Mouse (Mus musculus) liver, embryonic 11.5 days (tissue): Measurements from ENCODE around the gene Cks1b. TPM values are rescaled to one million over a fixed set of nuclear protein-coding genes. Genes with fewer than 3 reads are reported as not detected.

Experiments
- ATAC-seq: fragments of 200-750 bp; cut with Nextera tagmentation; replicated peaks from 2 replicates; pipeline ENCODE4 v1.8.0; 2017; ENCODE audit warnings: moderate number of reproducible peaks, mild to moderate bottlenecking, moderate TSS enrichment, moderate library complexity; ENCODE audit not compliant: low FRiP score
- DNase-seq: peaks from one replicate; pipeline ENCODE4 v3.0.0-alpha.2; 2017; ENCODE audit warnings: low spot score
- H3K27ac ChIP-seq: fragments of 300-500 bp; sonication (generic); 2 replicates; pipeline ENCODE4 v1.5.1; 2014; ENCODE audit warnings: mild to moderate bottlenecking, low read depth, low read length, control low read depth
- H3K27me3 ChIP-seq: fragments of 300-500 bp; sonication (generic); replicated peaks from 2 replicates; pipeline ENCODE4 v1.6.1; 2014; ENCODE audit warnings: low read length, mixed read lengths; ENCODE audit not compliant: control insufficient read depth, insufficient read depth
- H3K36me3 ChIP-seq: fragments of 300-500 bp; sonication (generic); 2 replicates; pipeline ENCODE4 v1.6.1; 2014; ENCODE audit warnings: mild to moderate bottlenecking, low read length, moderate library complexity, mixed read lengths; ENCODE audit not compliant: control insufficient read depth, insufficient read depth
- H3K4me1 ChIP-seq: fragments of 300-500 bp; sonication (generic); replicated peaks from 2 replicates; pipeline ENCODE4 v1.6.1; 2014; ENCODE audit warnings: low read length, mixed read lengths; ENCODE audit not compliant: control insufficient read depth, insufficient read depth
- H3K4me2 ChIP-seq: fragments of 300-500 bp; sonication (generic); 2 replicates; pipeline ENCODE4 v1.6.1; 2014; ENCODE audit warnings: mild to moderate bottlenecking, control low read depth, moderate library complexity
- H3K4me3 ChIP-seq: fragments of 300-500 bp; sonication (generic); 2 replicates; pipeline ENCODE4 v1.5.1; 2014; ENCODE audit warnings: low read depth, low read length, control low read depth
- H3K9ac ChIP-seq: fragments of 300-500 bp; sonication (generic); 2 replicates; pipeline ENCODE4 v1.6.1; 2014; ENCODE audit warnings: low read depth, low read length, control low read depth
- H3K9me3 ChIP-seq: fragments of 300-500 bp; sonication (generic); 2 replicates; pipeline ENCODE4 v1.6.1; 2016; ENCODE audit warnings: low read length, inconsistent platforms, mixed read lengths; ENCODE audit not compliant: control insufficient read depth
- WGBS: fragments of 180-500 bp; shearing (Covaris S2); extraction: QIAGEN DNeasy Blood & Tissue Kit; methylation state at CpG from one replicate; pipeline ENCODE4 v1.1.7; 2014; 5-methylcytosine and 5-hydroxymethylcytosine counted together
- polyA plus RNA-seq: library from polyadenylated mRNA; unstranded; fragments of >200 nt; fragmentation: Nextera tagmentation; extraction: Ambion mirVana; gene quantifications from 2 replicates; pipeline ENCODE4 v1.2.1, GENCODE M21; 2014

The Cks1b gene
- polyA plus RNA-seq, 1 experiment from 2014 or later = 498 TPM

GRCm38 (mm10) chr3:89378394-89379067 lies 39.7 kb downstream of the Cks1b start:
- Histone ChIP-seq H3K4me2 (peak overlapping the region; percentile 81), H3K4me1 (peaks cover 9% of the 10 kb centered on the region), H3K36me3 (peaks cover 2% of the 10 kb centered on the region; the same call in 1 of the 2 replicates), H3K9me3 (no peaks in the 10 kb centered on the region), H3K27me3 (no peaks in the 10 kb centered on the region), H3K27ac (no peak overlapping the region), H3K4me3 (peak overlapping the region; percentile 55), H3K9ac (peak overlapping the region; percentile 52)
- ATAC-seq (peak; percentile 77), DNase-seq (peak; percentile 85)
- WGBS = 3% methylated on average over 25 of the region's 29 CpGs

GRCm38 (mm10) chr3:89377831-89378230 lies 40.4 kb downstream of the Cks1b start:
- Histone ChIP-seq H3K4me2 (peak overlapping the region; percentile 81), H3K27me3 (no peaks in the 10 kb centered on the region), H3K4me3 (no peak overlapping the region), H3K4me1 (peaks cover 14% of the 10 kb centered on the region), H3K36me3 (peaks cover 2% of the 10 kb centered on the region; the same call in 1 of the 2 replicates), H3K27ac (no peak overlapping the region), H3K9ac (no peak overlapping the region), H3K9me3 (no peaks in the 10 kb centered on the region)
- WGBS = 74% methylated on average over 4 of the region's 4 CpGs
- ATAC-seq (no peak), DNase-seq (no peak)

- no peaks in the 10 kb centered on the region for H3K36me3 ChIP-seq
- no peak overlapping the region for H3K4me3 ChIP-seq
- H3K4me2 ChIP-seq = no peak overlapping the region
- 33% methylated on average over 5 of the region's 5 CpGs for WGBS
- no peak for ATAC-seq
- no peaks in the 10 kb centered on the region for H3K27me3 ChIP-seq
- no peaks in the 10 kb centered on the region for H3K9me3 ChIP-seq
- no peak overlapping the region for H3K27ac ChIP-seq
- no peak overlapping the region for H3K9ac ChIP-seq
- peaks cover 9% of the 10 kb centered on the region for H3K4me1 ChIP-seq
- DNase-seq = no peak
Observed at GRCm38 (mm10) chr3:89373581-89374231, 44.5 kb downstream of the Cks1b start.

- DNase-seq (no peak), ATAC-seq (no peak)
- Histone ChIP-seq H3K27ac (no peak overlapping the region), H3K36me3 (no peaks in the 10 kb centered on the region), H3K4me2 (no peak overlapping the region), H3K9ac (no peak overlapping the region), H3K27me3 (peaks cover 5% of the 10 kb centered on the region), H3K9me3 (no peaks in the 10 kb centered on the region), H3K4me1 (no peaks in the 10 kb centered on the region), H3K4me3 (no peak overlapping the region)
- 56% methylated on average over 11 of the region's 11 CpGs for WGBS
Observed at GRCm38 (mm10) chr3:89367338-89367737, 50.8 kb downstream of the Cks1b start.

GRCm38 (mm10) chr3:89365486-89366414 lies 52.4 kb downstream of the Cks1b start:
- Histone ChIP-seq H3K9me3 (no peaks in the 10 kb centered on the region), H3K9ac (no peak overlapping the region), H3K27ac (no peak overlapping the region), H3K4me3 (no peak overlapping the region), H3K36me3 (no peaks in the 10 kb centered on the region), H3K27me3 (peaks cover 5% of the 10 kb centered on the region), H3K4me1 (no peaks in the 10 kb centered on the region), H3K4me2 (no peak overlapping the region)
- no peak for DNase-seq
- WGBS = 67% methylated on average over 20 of the region's 20 CpGs
- no peak for ATAC-seq

Other genes starting within 250 kb of the Cks1b start
- 110 and 116 TPM in 2 replicates for gene Scamp3, start 240.9 kb downstream of the Cks1b start, polyA plus RNA-seq
- gene Fam189b, start 235.2 kb downstream of the Cks1b start, polyA plus RNA-seq = 12.7 and 13.5 TPM in 2 replicates
- 38.5 and 42.1 TPM in 2 replicates for gene Gba, start 215.5 kb downstream of the Cks1b start, polyA plus RNA-seq
- 3.2 and 5.9 TPM in 2 replicates for gene Thbs3, start 203.2 kb downstream of the Cks1b start, polyA plus RNA-seq
- 219 and 241 TPM in 2 replicates for gene Mtx1, start 191.3 kb downstream of the Cks1b start, polyA plus RNA-seq
- 0.30 and 0.62 TPM in 2 replicates for gene Muc1, start 189.3 kb downstream of the Cks1b start, polyA plus RNA-seq
- gene Krtcap2, start 172.4 kb downstream of the Cks1b start, polyA plus RNA-seq = 246 and 251 TPM in 2 replicates
- gene Trim46, start 172.1 kb downstream of the Cks1b start, polyA plus RNA-seq = 0.97 and 1.7 TPM in 2 replicates
- gene Dpm3, start 159.0 kb downstream of the Cks1b start, polyA plus RNA-seq = 106 and 118 TPM in 2 replicates
- gene Slc50a1, start 147.8 kb downstream of the Cks1b start, polyA plus RNA-seq = 25.3 and 31.5 TPM in 2 replicates
- 11.4 and 11.8 TPM in 2 replicates for gene Efna1, start 137.2 kb downstream of the Cks1b start, polyA plus RNA-seq
- 2.1 and 3.9 TPM in 2 replicates for gene Efna3, start 95.4 kb downstream of the Cks1b start, polyA plus RNA-seq
- gene Efna4, start 80.4 kb downstream of the Cks1b start, polyA plus RNA-seq = 6.5 and 6.9 TPM in 2 replicates
- gene Adam15, start 68.4 kb downstream of the Cks1b start, polyA plus RNA-seq = 19.5 and 23.2 TPM in 2 replicates
- 0.10 TPM in 1 of 2 replicates, not detected in the other for gene Dcst2, start 56.4 kb downstream of the Cks1b start, polyA plus RNA-seq
- not detected in 2 replicates for gene Dcst1, start 53.1 kb downstream of the Cks1b start, polyA plus RNA-seq
- gene Zbtb7b, start 23.6 kb downstream of the Cks1b start, polyA plus RNA-seq = 1.5 and 2.1 TPM in 2 replicates
- gene Lenep, start 15.6 kb downstream of the Cks1b start, polyA plus RNA-seq = not detected in 2 replicates
- gene Flad1, start 6.5 kb downstream of the Cks1b start, polyA plus RNA-seq = 34.3 and 37.8 TPM in 2 replicates
- 72.8 and 75.6 TPM in 2 replicates for gene Shc1, start 60 bp upstream of the Cks1b start, polyA plus RNA-seq
- gene Pygo2, start 11.8 kb upstream of the Cks1b start, polyA plus RNA-seq = 35.5 and 37.7 TPM in 2 replicates
- gene Pbxip1, start 18.3 kb upstream of the Cks1b start, polyA plus RNA-seq = 8.3 and 8.7 TPM in 2 replicates
- gene Pmvk, start 36.2 kb upstream of the Cks1b start, polyA plus RNA-seq = 58.0 and 58.3 TPM in 2 replicates
- 0.19 and 0.45 TPM in 2 replicates for gene Kcnn3, start 101.8 kb upstream of the Cks1b start, polyA plus RNA-seq